Mouse (Mus musculus) MEL (cell line): Measurements from ENCODE around the gene Zfp281. TPM values are rescaled to one million over a fixed set of nuclear protein-coding genes. Genes with fewer than 3 reads are reported as not detected.

Source experiments
- DNase-seq: peaks from one replicate; pipeline ENCODE4 v3.0.0; 2011; ENCODE audit warnings: low read depth, low spot score
- H3K27ac ChIP-seq: 2 replicates; pipeline ENCODE4 v1.5.1; 2012; ENCODE audit warnings: low read depth, mild to moderate bottlenecking, control low read depth, low read length, moderate library complexity; ENCODE audit not compliant: control insufficient read depth
- H3K27me3 ChIP-seq, 2 experiments: fragments of 150-350 bp in 1 of 2; sonication (generic) in 1 of 2; 2 replicates each; pipeline ENCODE4 v1.6.1; 2012; ENCODE audit warnings: low read length in 2 of 2, mild to moderate bottlenecking in 2 of 2, improper control_type of control experiment in 1 of 2, moderate library complexity in 1 of 2; ENCODE audit not compliant: insufficient read depth in 2 of 2, control insufficient read depth in 1 of 2
- H3K36me3 ChIP-seq, 2 experiments: 2 replicates each; pipeline ENCODE4 v1.6.1; 2012 to 2014; ENCODE audit warnings: low read length in 2 of 2, improper control_type of control experiment in 1 of 2, inconsistent platforms in 1 of 2, mild to moderate bottlenecking in 1 of 2; ENCODE audit not compliant: insufficient read depth in 2 of 2, control insufficient read depth in 1 of 2
- H3K4me1 ChIP-seq, 2 experiments: fragments of 150-350 bp in 1 of 2; sonication (generic) in 1 of 2; 2 replicates each; pipeline ENCODE4 v1.6.1; 2012; ENCODE audit warnings: low read length in 2 of 2, improper control_type of control experiment in 1 of 2, mild to moderate bottlenecking in 1 of 2; ENCODE audit not compliant: insufficient read depth in 2 of 2, control insufficient read depth in 1 of 2
- H3K4me3 ChIP-seq, 2 experiments: fragments of 150-350 bp in 1 of 2; sonication (generic) in 1 of 2; 2 replicates each; pipeline ENCODE4 v1.5.1; 2012; ENCODE audit warnings: low read depth in 2 of 2, low read length in 2 of 2, mild to moderate bottlenecking in 2 of 2, moderate library complexity in 2 of 2, control low read depth in 1 of 2, improper control_type of control experiment in 1 of 2; ENCODE audit not compliant: control insufficient read depth in 1 of 2, insufficient read depth in 1 of 2
- H3K79me2 ChIP-seq: 2 replicates; pipeline ENCODE4 v1.6.1; 2012; ENCODE audit warnings: mild to moderate bottlenecking, low read length, moderate library complexity; ENCODE audit not compliant: control insufficient read depth, poor library complexity, insufficient read depth
- H3K9ac ChIP-seq: 2 replicates; pipeline ENCODE4 v1.6.1; 2012; ENCODE audit warnings: low read depth, mild to moderate bottlenecking, control low read depth, low read length, moderate library complexity; ENCODE audit not compliant: control insufficient read depth, poor library complexity, severe bottlenecking
- H3K9me3 ChIP-seq: fragments of 150-350 bp; sonication (generic); replicated peaks from 2 replicates; pipeline ENCODE4 v1.6.1; 2012; ENCODE audit warnings: mild to moderate bottlenecking, low read length, improper control_type of control experiment, moderate library complexity; ENCODE audit not compliant: insufficient read depth
- CTCF ChIP-seq, 3 experiments: IDR thresholded peaks in 2 of 3; conservative IDR thresholded peaks in 1 of 3; 2 replicates each; pipeline ENCODE4 v1.5.1; 2011 to 2012; ENCODE audit warnings: low read length in 3 of 3, low read depth in 2 of 3, mild to moderate bottlenecking in 2 of 3, improper control_type of control experiment in 1 of 3, inconsistent platforms in 1 of 3, mixed read lengths in 1 of 3, moderate library complexity in 1 of 3; ENCODE audit not compliant: control insufficient read depth in 1 of 3, insufficient read depth in 1 of 3, poor library complexity in 1 of 3, severe bottlenecking in 1 of 3
- ELF1 ChIP-seq: IDR thresholded peaks from 2 replicates; pipeline ENCODE4 v1.6.1; 2014; ENCODE audit warnings: low read depth, mild to moderate bottlenecking, inconsistent platforms, low read length, improper control_type of control experiment, moderate library complexity
- EP300 ChIP-seq, 2 experiments: IDR thresholded peaks; 2 replicates each; pipeline ENCODE4 v1.6.1; 2011; ENCODE audit warnings: improper control_type of control experiment in 2 of 2, low read length in 2 of 2, low read depth in 1 of 2, mild to moderate bottlenecking in 1 of 2
- ETS1 ChIP-seq: IDR thresholded peaks from 2 replicates; pipeline ENCODE4 v1.6.1; 2012; ENCODE audit warnings: low read depth, mild to moderate bottlenecking, inconsistent platforms, low read length, improper control_type of control experiment, moderate library complexity
- GATA1 ChIP-seq: IDR thresholded peaks from 2 replicates; pipeline ENCODE4 v1.6.1; 2011; ENCODE audit warnings: low read depth, low read length, improper control_type of control experiment
- HCFC1 ChIP-seq: IDR thresholded peaks from 2 replicates; pipeline ENCODE4 v1.6.1; 2012; ENCODE audit warnings: low read depth, mild to moderate bottlenecking, inconsistent platforms, low read length, improper control_type of control experiment, moderate library complexity
- JUND ChIP-seq: IDR thresholded peaks from 2 replicates; pipeline ENCODE4 v1.6.1; 2011; ENCODE audit warnings: low read depth, mild to moderate bottlenecking, improper control_type of control experiment, low read length
- KAT2A ChIP-seq: conservative IDR thresholded peaks from 2 replicates; pipeline ENCODE4 v1.6.1; 2012; ENCODE audit warnings: low read depth, low read length, improper control_type of control experiment, inconsistent platforms
- MAFK ChIP-seq: IDR thresholded peaks from 2 replicates; pipeline ENCODE4 v1.6.1; 2011; ENCODE audit warnings: low read depth, mild to moderate bottlenecking, low read length, improper control_type of control experiment, borderline replicate concordance
- MEF2A ChIP-seq: IDR thresholded peaks from 2 replicates; pipeline ENCODE4 v1.6.1; 2014; ENCODE audit warnings: low read depth, mild to moderate bottlenecking, inconsistent platforms, low read length, improper control_type of control experiment; ENCODE audit not compliant: poor library complexity, insufficient replicate concordance, severe bottlenecking; ENCODE audit errors: extremely low read depth
- MXI1 ChIP-seq: IDR thresholded peaks from 2 replicates; pipeline ENCODE4 v1.6.1; 2011; ENCODE audit warnings: mild to moderate bottlenecking, low read depth, low read length, improper control_type of control experiment
- MYB ChIP-seq: IDR thresholded peaks from 2 replicates; pipeline ENCODE4 v1.6.1; 2011; ENCODE audit warnings: mild to moderate bottlenecking, low read depth, low read length, improper control_type of control experiment
- NRF1 ChIP-seq: IDR thresholded peaks from 2 replicates; pipeline ENCODE4 v1.6.1; 2014; ENCODE audit warnings: low read depth, mild to moderate bottlenecking, inconsistent platforms, low read length, improper control_type of control experiment, moderate library complexity; ENCODE audit not compliant: poor library complexity, insufficient read depth, severe bottlenecking
- POLR2A ChIP-seq, 2 experiments: IDR thresholded peaks; 2 replicates each; pipeline ENCODE4 v1.6.1; 2011 to 2012; ENCODE audit warnings: low read length in 2 of 2, mild to moderate bottlenecking in 2 of 2, control low read depth in 1 of 2, improper control_type of control experiment in 1 of 2, low read depth in 1 of 2, moderate library complexity in 1 of 2; ENCODE audit not compliant: control insufficient read depth in 1 of 2, insufficient read depth in 1 of 2, poor library complexity in 1 of 2
- POLR2AphosphoS2 ChIP-seq: IDR thresholded peaks from 2 replicates; pipeline ENCODE4 v1.6.1; 2011; ENCODE audit warnings: low read length, improper control_type of control experiment
- POLR2AphosphoS5 ChIP-seq: IDR thresholded peaks from 2 replicates; pipeline ENCODE4 v1.6.1; 2012; ENCODE audit warnings: low read depth, borderline replicate concordance, mild to moderate bottlenecking, inconsistent platforms, low read length, moderate library complexity, mixed read lengths
- RCOR1 ChIP-seq: IDR thresholded peaks from 2 replicates; pipeline ENCODE4 v1.6.1; 2012; ENCODE audit warnings: low read depth, mild to moderate bottlenecking, inconsistent platforms, low read length, improper control_type of control experiment
- SMC3 ChIP-seq: IDR thresholded peaks from 2 replicates; pipeline ENCODE4 v1.6.1; 2011; ENCODE audit warnings: low read depth, low read length, improper control_type of control experiment
- TAL1 ChIP-seq: IDR thresholded peaks from 2 replicates; pipeline ENCODE4 v1.6.1; 2012; ENCODE audit warnings: mild to moderate bottlenecking, inconsistent platforms, low read length, moderate library complexity, mixed read lengths
- TCF12 ChIP-seq: IDR thresholded peaks from 2 replicates; pipeline ENCODE4 v1.6.1; 2014; ENCODE audit warnings: low read depth, mild to moderate bottlenecking, inconsistent platforms, low read length, improper control_type of control experiment, moderate library complexity
- USF1 ChIP-seq: IDR thresholded peaks from 2 replicates; pipeline ENCODE4 v1.6.1; 2014; ENCODE audit warnings: low read depth, mild to moderate bottlenecking, inconsistent platforms, low read length, improper control_type of control experiment, moderate library complexity
- USF2 ChIP-seq, 2 experiments: IDR thresholded peaks; 2 replicates each; pipeline ENCODE4 v1.6.1; 2011 to 2012; ENCODE audit warnings: improper control_type of control experiment in 2 of 2, low read length in 2 of 2, borderline replicate concordance in 1 of 2, inconsistent platforms in 1 of 2, low read depth in 1 of 2, mild to moderate bottlenecking in 1 of 2; ENCODE audit not compliant: insufficient read depth in 1 of 2
- ZMIZ1 ChIP-seq: IDR thresholded peaks from 2 replicates; pipeline ENCODE4 v1.6.1; 2012; ENCODE audit warnings: low read depth, mild to moderate bottlenecking, inconsistent platforms, low read length, improper control_type of control experiment, moderate library complexity
- ZNF384 ChIP-seq: IDR thresholded peaks from 2 replicates; pipeline ENCODE4 v1.6.1; 2012; ENCODE audit warnings: low read depth, mild to moderate bottlenecking, inconsistent platforms, low read length, improper control_type of control experiment
- polyA plus RNA-seq, 2 experiments: library from polyadenylated mRNA; stranded (reverse) in 1 of 2; unstranded in 1 of 2; fragments of >175 nt in 1 of 2; fragments of >200 nt in 1 of 2; gene quantifications; 2 replicates each; pipeline versions ENCODE4 v1.2.1 to v1.2.4; 2012; ENCODE audit warnings: low replicate concordance in 2 of 2, low read depth in 1 of 2; ENCODE audit not compliant: insufficient read length in 2 of 2, insufficient read depth in 1 of 2, missing spikeins in 1 of 2
- total RNA-seq: library from RNA; depleted of rRNA; stranded (reverse); fragments of 300-350 nt; gene quantifications from 2 replicates; pipeline ENCODE4 v1.2.3, GENCODE M21; 2012

Zfp281 gene
- total and polyA plus RNA-seq, 3 experiments = 10.5 to 12.4 TPM; not detected in 1

DNA sequence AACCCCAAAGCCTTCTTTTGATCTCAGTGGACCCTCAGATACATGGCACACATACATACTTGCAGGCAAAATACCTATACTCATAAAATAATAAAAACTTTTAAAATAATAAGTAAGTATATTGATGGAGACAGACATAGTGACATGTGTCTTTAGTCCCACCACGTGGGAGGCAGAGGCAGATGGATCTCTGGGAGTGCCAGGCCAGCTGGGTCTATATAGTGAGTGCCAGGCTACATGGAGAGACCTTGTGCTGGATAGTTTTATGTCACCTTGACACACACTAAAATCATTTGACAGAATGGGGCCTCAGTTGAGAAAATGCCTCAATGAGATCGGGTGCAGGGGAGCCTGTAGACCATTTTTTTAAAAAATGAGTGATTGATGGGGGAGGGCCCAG lies 41.8 kb downstream of the Zfp281 start:
- no peaks in the 10 kb centered on the region for H3K27me3 ChIP-seq
- TF ChIP-seq TAL1 (no peak), EP300 (IDR thresholded peaks at IDR 0.05; ENCODE audit: low read depth in 1 of 2, low read length in 2 of 2) (no peak), TCF12 (no peak), NRF1 (no peak), KAT2A (no peak), POLR2AphosphoS5 (no peak), CTCF (IDR thresholded peaks at IDR 0.05 in 2 of 3, conservative IDR thresholded peaks at IDR 0.05 in 1 of 3; ENCODE audit: control insufficient read depth in 1 of 3, insufficient read depth in 1 of 3, low read depth in 2 of 3, low read length in 3 of 3, poor library complexity in 1 of 3, severe bottlenecking in 1 of 3) (no peak), HCFC1 (no peak), ZMIZ1 (no peak), MXI1 (no peak), USF2 (IDR thresholded peaks at IDR 0.05; ENCODE audit: borderline replicate concordance in 1 of 2, insufficient read depth in 1 of 2, low read depth in 1 of 2, low read length in 2 of 2) (no peak), USF1 (no peak), ETS1 (no peak)
- no peaks in the 10 kb centered on the region for H3K79me2 ChIP-seq
- H3K36me3 ChIP-seq = no peaks in the 10 kb centered on the region
- no peak overlapping the region for H3K27ac ChIP-seq
- H3K4me3 ChIP-seq = no peak overlapping the region
- DNase-seq = no peak
- no peaks in the 10 kb centered on the region for H3K9me3 ChIP-seq
- no peak overlapping the region for H3K9ac ChIP-seq
- peaks cover 0 to 3% of the 10 kb centered on the region in 2 experiments; a peak in 1 of 4 replicates for H3K4me1 ChIP-seq

DNA sequence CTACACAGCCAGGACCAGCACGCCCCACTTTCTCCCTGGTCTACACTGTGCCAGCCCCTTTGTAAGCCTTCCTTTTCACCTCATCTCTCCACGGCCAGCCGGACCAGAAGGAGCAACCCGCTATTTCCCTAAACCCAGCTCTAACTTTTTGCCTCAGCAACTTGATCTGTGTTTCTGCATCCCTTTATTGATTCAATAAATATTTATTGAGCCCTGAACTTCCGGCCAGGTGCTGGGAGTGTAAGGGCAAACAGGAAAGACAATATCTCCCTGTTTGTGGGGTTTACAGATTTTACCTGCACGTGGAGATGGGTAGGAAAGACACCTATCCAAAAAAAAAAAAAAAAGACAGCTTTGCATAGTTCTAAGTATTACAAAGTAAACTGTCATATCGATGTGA lies 45.2 kb downstream of the Zfp281 start:
- no peaks in the 10 kb centered on the region for H3K79me2 ChIP-seq
- no peaks in the 10 kb centered on the region for H3K9me3 ChIP-seq
- H3K9ac ChIP-seq = no peak overlapping the region
- TF ChIP-seq MYB (no peak), TCF12 (no peak), GATA1 (no peak)
- no peaks in the 10 kb centered on the region; a peak in 1 of 4 replicates for H3K36me3 ChIP-seq
- no peak for DNase-seq
- H3K4me1 ChIP-seq = no peaks in the 10 kb centered on the region
- H3K27ac ChIP-seq = no peak overlapping the region
- H3K27me3 ChIP-seq = no peaks in the 10 kb centered on the region
- H3K4me3 ChIP-seq = no peak overlapping the region

DNA sequence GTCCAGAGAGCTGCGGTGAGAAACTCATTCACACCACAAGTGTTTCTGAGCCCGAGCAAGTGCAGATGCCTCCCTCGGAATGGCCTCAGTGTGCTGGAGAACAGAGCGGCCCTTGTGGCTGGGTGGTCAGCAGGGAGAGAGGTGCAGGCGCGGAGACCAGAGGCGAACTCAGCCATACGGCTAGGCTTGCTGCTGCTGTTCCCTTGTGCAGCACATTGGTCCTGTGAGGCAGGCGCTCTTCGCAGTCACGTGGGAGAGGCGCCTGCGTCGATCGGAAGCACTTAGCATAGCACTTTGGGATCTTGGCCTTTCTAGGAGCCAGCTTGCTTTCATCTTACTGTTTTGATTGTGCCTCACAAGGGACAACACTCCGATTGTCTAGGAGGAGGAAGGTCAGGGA lies 45.7 kb downstream of the Zfp281 start:
- DNase-seq = no peak
- Histone ChIP-seq H3K4me3 (no peak overlapping the region), H3K36me3 (no peaks in the 10 kb centered on the region; a peak in 1 of 4 replicates), H3K9me3 (no peaks in the 10 kb centered on the region), H3K27me3 (no peaks in the 10 kb centered on the region), H3K27ac (no peak overlapping the region), H3K4me1 (no peaks in the 10 kb centered on the region), H3K9ac (no peak overlapping the region), H3K79me2 (no peaks in the 10 kb centered on the region)
- TF ChIP-seq POLR2A (IDR thresholded peaks at IDR 0.05; ENCODE audit: control insufficient read depth in 1 of 2, insufficient read depth in 1 of 2, low read depth in 1 of 2, low read length in 2 of 2, poor library complexity in 1 of 2) = no peak
- TF ChIP-seq ELF1 = no peak
- no peak for TF ChIP-seq RCOR1
- TF ChIP-seq POLR2AphosphoS2 = no peak
- TF ChIP-seq MAFK = no peak
- no peak for TF ChIP-seq MEF2A
- no peak for TF ChIP-seq SMC3
- no peak for TF ChIP-seq ZNF384
- no peak for TF ChIP-seq GATA1
- no peak for TF ChIP-seq CTCF (IDR thresholded peaks at IDR 0.05 in 2 of 3, conservative IDR thresholded peaks at IDR 0.05 in 1 of 3; ENCODE audit: control insufficient read depth in 1 of 3, insufficient read depth in 1 of 3, low read depth in 2 of 3, low read length in 3 of 3, poor library complexity in 1 of 3, severe bottlenecking in 1 of 3)
- TF ChIP-seq POLR2AphosphoS5 = no peak
- TF ChIP-seq JUND = no peak
